Mouse (Mus musculus) E14TG2a.4 (cell line): Measurements from ENCODE around the gene Padi4.

ENCODE experiments used
- CTCF ChIP-seq: conservative IDR thresholded peaks from 2 replicates; pipeline ENCODE4 v1.5.1; 2014; ENCODE audit warnings: low read length
- POU5F1 ChIP-seq: IDR thresholded peaks from 2 replicates; pipeline ENCODE4 v1.6.1; 2014; ENCODE audit warnings: low read length, borderline replicate concordance

DNA sequence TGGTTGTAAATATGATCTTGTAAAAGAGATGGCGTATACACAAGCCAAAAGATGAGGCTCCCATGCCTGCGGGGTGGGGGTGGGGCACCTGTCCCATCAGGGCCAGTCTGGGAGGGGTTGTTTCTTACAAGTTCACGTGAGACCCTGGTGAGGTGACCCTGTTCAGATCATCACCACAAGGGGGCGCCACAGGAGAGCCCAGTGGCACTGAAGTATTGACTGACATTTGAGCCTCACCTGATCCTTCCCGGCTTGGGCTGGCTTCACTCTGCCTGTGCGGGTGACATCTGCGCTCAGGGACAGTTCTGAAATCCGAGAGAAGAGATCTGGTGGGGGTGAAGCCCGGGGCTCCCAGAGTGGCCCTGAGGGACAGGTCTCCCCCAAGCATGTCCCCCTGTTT lies 10.9 kb downstream of the Padi4 start:
- TF ChIP-seq CTCF (peak; percentile 62), POU5F1 (no peak)
